Mouse (Mus musculus) natural killer cell, adult 2 months (primary cell): ENCODE data around the gene Sema4a.
"Not testable (repeated sequence)": the region's sequence is repeated elsewhere in the genome, so short reads cannot be mapped to it uniquely, and the experiment has no call there.

ENCODE experiments used
- DNase-seq, 2 experiments: peaks; one replicate each; pipeline ENCODE4 v3.0.0; 2022; ENCODE audit warnings: low spot score in 2 of 2

Gene Sema4a

GRCm38 (mm10) chr3:88455588-88456264, 5.3 kb downstream of the Sema4a start:
- no peak for DNase-seq

GRCm38 (mm10) chr3:88454762-88455587, 6.0 kb downstream of the Sema4a start:
- DNase-seq = peak; percentile 23 to 46

- peak; percentile 72 to 77 for DNase-seq
These were observed 7.0 kb downstream of the Sema4a start for GRCm38 (mm10) chr3:88453986-88454385.

GRCm38 (mm10) chr3:88453369-88453768, 7.6 kb downstream of the Sema4a start:
- DNase-seq = peak; percentile 29 to 51

GRCm38 (mm10) chr3:88452716-88453115, 8.3 kb downstream of the Sema4a start:
- no peak for DNase-seq

GRCm38 (mm10) chr3:88452246-88452645, 8.7 kb downstream of the Sema4a start:
- peak; percentile 42 to 64 for DNase-seq

GRCm38 (mm10) chr3:88450379-88451131, 10.4 kb downstream of the Sema4a start:
- DNase-seq = no peak

- DNase-seq = no peak
These were observed 11.5 kb downstream of the Sema4a start for GRCm38 (mm10) chr3:88449395-88450023.

- no peak for DNase-seq
These were observed 12.5 kb downstream of the Sema4a start for GRCm38 (mm10) chr3:88448443-88448842.

GRCm38 (mm10) chr3:88447676-88448183, 13.3 kb downstream of the Sema4a start:
- DNase-seq = no peak

- no peak for DNase-seq
These were observed 14.4 kb downstream of the Sema4a start for GRCm38 (mm10) chr3:88446471-88447123.

- no peak for DNase-seq
These were observed 18.1 kb downstream of the Sema4a start for GRCm38 (mm10) chr3:88442888-88443287.

GRCm38 (mm10) chr3:88442488-88442887, 18.5 kb downstream of the Sema4a start:
- no peak for DNase-seq

GRCm38 (mm10) chr3:88440500-88441381, 20.2 kb downstream of the Sema4a start:
- peak; percentile 21 to 47 for DNase-seq

GRCm38 (mm10) chr3:88439582-88439981, 21.4 kb downstream of the Sema4a start:
- DNase-seq = no peak

GRCm38 (mm10) chr3:88437454-88437853, 23.5 kb downstream of the Sema4a start:
- DNase-seq = no peak

GRCm38 (mm10) chr3:88436395-88437201, 24.4 kb downstream of the Sema4a start:
- peak in 1 of 2 experiments; percentile 31 for DNase-seq

- no peak for DNase-seq
These were observed 25.5 kb downstream of the Sema4a start for GRCm38 (mm10) chr3:88435515-88435914.

GRCm38 (mm10) chr3:88428639-88429038, 32.3 kb downstream of the Sema4a start:
- DNase-seq = not testable (repeated sequence)
